Mouse (Mus musculus) liver, embryonic 15.5 days (tissue): Measurements from ENCODE around the gene Clybl. TPM values are rescaled to one million over a fixed set of nuclear protein-coding genes. Genes with fewer than 3 reads are reported as not detected.

ENCODE experiments used
- ATAC-seq: fragments of 200-750 bp; cut with Nextera tagmentation; 2 replicates; pipeline ENCODE4 v1.8.0; 2017; ENCODE audit warnings: moderate number of reproducible peaks, mild to moderate bottlenecking, moderate library complexity; ENCODE audit not compliant: insufficient read depth
- H3K27ac ChIP-seq: fragments of 300-500 bp; sonication (generic); replicated peaks from 2 replicates; pipeline ENCODE4 v1.5.1; 2015; ENCODE audit warnings: mild to moderate bottlenecking, inconsistent platforms
- H3K27me3 ChIP-seq: fragments of 300-500 bp; sonication (generic); 2 replicates; pipeline ENCODE4 v1.6.1; 2015; ENCODE audit warnings: mild to moderate bottlenecking, inconsistent platforms
- H3K36me3 ChIP-seq: fragments of 300-500 bp; sonication (generic); replicated peaks from 2 replicates; pipeline ENCODE4 v1.6.1; 2015; ENCODE audit warnings: moderate library complexity, mild to moderate bottlenecking, inconsistent platforms
- H3K4me1 ChIP-seq: fragments of 300-500 bp; sonication (generic); replicated peaks from 2 replicates; pipeline ENCODE4 v1.6.1; 2015; ENCODE audit warnings: inconsistent platforms
- H3K4me2 ChIP-seq: fragments of 300-500 bp; sonication (generic); 2 replicates; pipeline ENCODE4 v1.6.1; 2015; ENCODE audit warnings: moderate library complexity, mild to moderate bottlenecking, inconsistent platforms
- H3K4me3 ChIP-seq: fragments of 300-500 bp; sonication (generic); replicated peaks from 2 replicates; pipeline ENCODE4 v1.5.1; 2015; ENCODE audit warnings: mild to moderate bottlenecking, inconsistent platforms
- H3K9ac ChIP-seq: fragments of 300-500 bp; sonication (generic); 2 replicates; pipeline ENCODE4 v1.6.1; 2015; ENCODE audit warnings: moderate library complexity, mild to moderate bottlenecking, inconsistent platforms
- H3K9me3 ChIP-seq: fragments of 300-500 bp; sonication (generic); replicated peaks from 2 replicates; pipeline ENCODE4 v1.6.1; 2016; ENCODE audit warnings: inconsistent platforms
- WGBS: fragments of 180-500 bp; shearing (Covaris S2); methylation state at CpG from one replicate; pipeline ENCODE4 v1.1.7; 2015; ENCODE audit warnings: mixed read lengths; ENCODE audit not compliant: insufficient replicate concordance; 5-methylcytosine and 5-hydroxymethylcytosine counted together
- polyA plus RNA-seq: library from polyadenylated mRNA; unstranded; fragments of >200 nt; fragmentation: Nextera tagmentation; extraction: Ambion mirVana; gene quantifications from 2 replicates; pipeline ENCODE4 v1.2.1, GENCODE M21; 2015

The Clybl gene
- polyA plus RNA-seq, 1 experiment from 2014 or later, result 23.6 TPM

DNA sequence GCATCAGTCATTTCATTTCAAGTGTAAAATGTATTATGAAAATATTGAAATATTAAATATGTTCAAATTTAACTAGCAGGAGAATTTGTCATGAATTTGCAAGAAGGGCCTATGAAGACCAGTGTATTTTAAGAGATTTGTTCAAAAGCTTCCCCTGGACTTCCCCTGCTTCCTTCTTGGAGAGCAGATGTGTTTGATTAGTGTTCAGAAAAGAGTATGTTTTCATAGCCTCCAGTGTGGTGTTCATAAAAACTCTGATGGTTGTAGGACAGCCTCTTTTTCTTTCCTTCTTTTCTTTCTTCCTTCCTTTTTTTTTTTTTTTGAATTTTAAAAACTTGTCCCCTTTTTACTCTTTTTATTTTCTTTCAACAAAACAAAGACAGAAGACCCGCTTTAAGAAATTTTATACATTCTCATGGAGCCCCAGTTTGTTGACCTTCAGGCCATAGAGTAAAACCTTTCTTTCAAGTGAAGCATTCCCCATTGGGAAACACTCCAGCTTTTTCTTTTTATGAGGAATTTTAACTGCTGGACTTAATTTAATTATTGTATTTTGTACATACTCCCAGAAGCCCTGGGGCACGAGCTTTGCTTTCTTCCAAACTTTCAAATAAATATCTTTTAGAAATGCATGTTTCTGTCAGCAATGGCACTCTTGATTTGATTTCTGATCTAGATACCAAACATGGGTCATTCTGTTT is 231.5 kb downstream of the Clybl start:
- no peak for ATAC-seq
- H3K4me3 ChIP-seq, result no peak overlapping the region
- no peak overlapping the region for H3K27ac ChIP-seq
- H3K36me3 ChIP-seq, result no peaks in the 10 kb centered on the region
- no peak overlapping the region for H3K4me2 ChIP-seq
- no peaks in the 10 kb centered on the region for H3K4me1 ChIP-seq
- H3K9ac ChIP-seq, result no peak overlapping the region
- WGBS, result 53% methylated on average over 2 of the region's 2 CpGs
- no peaks in the 10 kb centered on the region for H3K9me3 ChIP-seq
- H3K27me3 ChIP-seq, result peaks cover 17% of the 10 kb centered on the region

DNA sequence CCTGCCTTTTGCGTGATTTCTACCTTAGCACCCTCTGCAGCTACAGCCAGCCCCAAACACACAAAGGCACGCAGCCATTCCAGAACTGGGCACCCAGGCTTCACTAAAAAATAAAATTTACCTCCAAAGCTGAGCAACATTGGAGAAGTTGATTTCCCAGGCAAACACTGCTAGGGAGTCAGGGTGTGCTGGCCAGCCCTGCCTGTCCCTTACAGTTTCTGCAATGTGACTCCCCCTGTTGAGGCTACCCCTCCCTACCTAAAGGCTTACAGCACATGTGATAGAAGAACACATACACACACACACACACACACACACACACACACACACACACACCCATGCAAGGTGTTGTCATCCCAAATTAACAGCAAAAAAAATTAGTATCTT is 232.0 kb downstream of the Clybl start:
- H3K4me1 ChIP-seq, result no peaks in the 10 kb centered on the region
- no peak overlapping the region for H3K4me3 ChIP-seq
- no peaks in the 10 kb centered on the region for H3K9me3 ChIP-seq
- no peak overlapping the region for H3K27ac ChIP-seq
- H3K36me3 ChIP-seq, result no peaks in the 10 kb centered on the region
- H3K27me3 ChIP-seq, result peaks cover 12% of the 10 kb centered on the region
- WGBS, result 52% methylated on average over 2 of the region's 2 CpGs
- H3K9ac ChIP-seq, result no peak overlapping the region
- H3K4me2 ChIP-seq, result no peak overlapping the region
- no peak for ATAC-seq

DNA sequence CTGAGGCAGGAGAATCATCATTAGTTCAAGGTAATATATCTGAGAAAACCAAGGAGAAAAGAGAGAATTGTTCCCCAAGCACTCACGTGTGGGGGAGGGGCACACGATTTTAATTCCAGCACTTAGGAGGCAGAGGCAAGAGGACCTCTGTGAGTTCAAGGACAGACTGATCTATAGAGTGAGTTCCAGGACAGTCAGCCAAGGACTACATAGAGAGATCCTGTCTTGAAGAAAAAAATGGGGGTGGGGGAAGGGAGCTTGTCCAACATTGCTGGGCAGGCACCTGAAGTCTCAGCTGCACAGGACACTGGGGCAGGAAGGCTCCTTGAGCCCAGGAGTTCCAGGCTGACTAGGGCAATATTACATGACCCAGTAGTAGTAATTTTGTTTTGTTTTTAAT is 233.3 kb downstream of the Clybl start:
- no peak overlapping the region for H3K27ac ChIP-seq
- peaks cover 4% of the 10 kb centered on the region; the same call in 1 of the 2 replicates for H3K27me3 ChIP-seq
- ATAC-seq, result no peak
- no peak overlapping the region for H3K4me2 ChIP-seq
- H3K36me3 ChIP-seq, result no peaks in the 10 kb centered on the region
- no peaks in the 10 kb centered on the region for H3K9me3 ChIP-seq
- H3K9ac ChIP-seq, result no peak overlapping the region
- H3K4me1 ChIP-seq, result no peaks in the 10 kb centered on the region
- 65% methylated on average over 2 of the region's 2 CpGs for WGBS
- H3K4me3 ChIP-seq, result no peak overlapping the region

DNA sequence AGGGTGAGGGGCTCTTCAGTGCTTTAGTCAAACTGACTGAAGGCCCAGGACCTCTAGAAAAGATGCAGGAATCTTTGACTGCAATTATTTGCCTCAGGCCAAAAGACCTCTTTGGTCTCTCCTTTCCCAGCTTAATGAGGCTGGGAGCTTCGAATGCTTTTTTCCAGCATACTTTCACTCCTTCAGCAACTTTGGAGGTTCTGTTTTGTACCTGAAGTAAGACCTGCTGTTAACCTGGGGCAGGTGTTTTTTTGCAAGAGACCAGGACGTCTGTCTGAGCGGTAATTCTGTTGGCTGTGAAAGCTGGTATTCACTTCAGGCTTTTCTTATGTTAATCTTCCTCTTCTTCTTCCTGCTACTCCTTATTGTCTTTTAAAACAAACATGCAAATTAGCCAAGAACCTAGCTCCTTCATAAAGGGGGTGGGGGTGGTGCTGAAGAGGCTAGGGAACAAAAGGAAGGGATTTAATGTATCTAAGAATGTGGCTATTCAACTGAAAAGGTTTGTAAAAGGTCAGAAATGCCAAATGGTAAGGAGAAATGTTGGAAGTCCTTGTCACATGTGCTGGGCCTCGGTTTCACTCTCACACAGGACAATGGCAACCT is 234.8 kb downstream of the Clybl start:
- WGBS, result 35% methylated on average over 4 of the region's 4 CpGs
- no peaks in the 10 kb centered on the region for H3K27me3 ChIP-seq
- ATAC-seq, result no peak
- no peaks in the 10 kb centered on the region for H3K36me3 ChIP-seq
- no peak overlapping the region for H3K9ac ChIP-seq
- H3K4me2 ChIP-seq, result no peak overlapping the region
- no peaks in the 10 kb centered on the region for H3K9me3 ChIP-seq
- H3K27ac ChIP-seq, result no peak overlapping the region
- H3K4me1 ChIP-seq, result no peaks in the 10 kb centered on the region
- no peak overlapping the region for H3K4me3 ChIP-seq

DNA sequence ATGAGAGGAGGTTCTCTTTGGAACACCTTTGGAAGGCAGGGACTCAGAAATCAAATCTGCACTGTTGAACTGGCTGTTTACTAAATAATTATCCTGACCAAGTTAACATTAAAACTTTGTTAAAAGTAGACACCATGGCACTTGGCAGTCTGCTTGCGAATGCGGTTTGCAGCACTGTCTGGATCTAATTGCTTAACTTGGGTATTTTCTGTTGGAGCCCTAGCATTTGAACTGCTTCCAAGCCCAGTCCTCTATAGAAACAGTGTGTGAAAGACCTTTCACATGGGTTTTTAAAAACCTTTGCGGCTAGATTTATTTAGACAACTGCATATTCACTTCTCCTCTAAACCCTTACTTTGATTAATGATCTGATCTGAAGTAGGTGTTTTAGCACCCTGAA is 242.9 kb downstream of the Clybl start:
- Histone ChIP-seq H3K27ac (no peak overlapping the region), H3K4me1 (no peaks in the 10 kb centered on the region), H3K4me3 (no peak overlapping the region), H3K36me3 (no peaks in the 10 kb centered on the region), H3K9ac (no peak overlapping the region), H3K9me3 (no peaks in the 10 kb centered on the region), H3K27me3 (no peaks in the 10 kb centered on the region), H3K4me2 (no peak overlapping the region)
- WGBS, result 82% methylated on average over 3 of the region's 3 CpGs
- ATAC-seq, result no peak

DNA sequence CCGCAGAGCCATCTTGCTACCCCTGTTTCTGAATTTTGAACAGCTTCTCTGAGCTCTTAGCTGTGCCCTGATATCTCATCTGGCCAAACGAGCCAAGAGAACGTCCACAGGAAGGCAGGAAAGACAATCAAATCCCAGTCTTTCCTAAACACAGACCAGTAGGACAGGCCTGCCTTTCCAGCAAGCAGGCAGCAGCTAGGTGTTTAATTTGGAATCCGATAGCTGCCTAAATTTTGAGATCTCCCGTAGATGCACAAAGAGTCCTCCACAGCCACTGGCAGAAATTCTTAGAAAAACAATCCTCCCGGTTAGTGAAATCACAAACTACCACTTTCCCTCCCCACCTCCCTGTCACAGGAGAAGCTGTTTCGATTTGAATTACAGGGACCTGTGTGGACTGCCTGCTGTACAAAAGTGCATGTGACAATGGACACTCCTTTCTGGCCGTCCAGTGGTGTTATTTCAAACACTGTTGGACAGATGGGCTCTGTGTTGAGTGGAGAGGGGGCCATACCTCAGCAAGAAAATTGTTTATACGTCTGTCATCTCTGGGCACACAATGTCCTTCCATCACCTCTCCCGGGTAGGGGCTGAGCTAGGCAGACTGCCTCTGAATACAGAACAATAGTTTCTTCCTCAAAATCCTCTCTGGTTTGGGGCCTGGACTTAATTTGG is 245.2 kb downstream of the Clybl start:
- H3K9ac ChIP-seq, result no peak overlapping the region
- H3K27ac ChIP-seq, result no peak overlapping the region
- H3K4me2 ChIP-seq, result no peak overlapping the region
- no peaks in the 10 kb centered on the region for H3K36me3 ChIP-seq
- H3K9me3 ChIP-seq, result no peaks in the 10 kb centered on the region
- no peak for ATAC-seq
- H3K4me1 ChIP-seq, result no peaks in the 10 kb centered on the region
- no peak overlapping the region for H3K4me3 ChIP-seq
- no peaks in the 10 kb centered on the region for H3K27me3 ChIP-seq
- 50% methylated on average over 10 of the region's 10 CpGs for WGBS

DNA sequence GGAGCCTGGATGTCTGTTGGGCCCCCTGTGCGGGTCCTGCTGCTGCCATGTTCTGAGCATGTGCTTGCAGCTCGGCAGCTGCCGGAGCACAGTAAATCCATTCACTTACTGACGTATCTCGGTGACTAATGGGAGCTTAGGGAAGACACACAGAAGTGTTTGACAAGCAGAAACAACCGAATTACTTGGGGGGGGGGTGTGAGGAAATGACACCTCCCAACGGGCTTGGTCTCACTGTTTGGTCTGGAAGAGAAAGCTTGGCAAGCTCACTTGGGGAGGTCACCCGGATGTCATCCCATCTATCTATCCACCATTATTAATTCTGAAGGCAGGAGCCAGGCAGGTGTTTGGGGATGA is 245.7 kb downstream of the Clybl start:
- no peaks in the 10 kb centered on the region for H3K4me1 ChIP-seq
- H3K4me3 ChIP-seq, result no peak overlapping the region
- H3K4me2 ChIP-seq, result no peak overlapping the region
- no peaks in the 10 kb centered on the region for H3K9me3 ChIP-seq
- WGBS, result 50% methylated on average over 8 of the region's 8 CpGs
- no peak for ATAC-seq
- H3K9ac ChIP-seq, result no peak overlapping the region
- H3K36me3 ChIP-seq, result no peaks in the 10 kb centered on the region
- no peak overlapping the region for H3K27ac ChIP-seq
- no peaks in the 10 kb centered on the region for H3K27me3 ChIP-seq

DNA sequence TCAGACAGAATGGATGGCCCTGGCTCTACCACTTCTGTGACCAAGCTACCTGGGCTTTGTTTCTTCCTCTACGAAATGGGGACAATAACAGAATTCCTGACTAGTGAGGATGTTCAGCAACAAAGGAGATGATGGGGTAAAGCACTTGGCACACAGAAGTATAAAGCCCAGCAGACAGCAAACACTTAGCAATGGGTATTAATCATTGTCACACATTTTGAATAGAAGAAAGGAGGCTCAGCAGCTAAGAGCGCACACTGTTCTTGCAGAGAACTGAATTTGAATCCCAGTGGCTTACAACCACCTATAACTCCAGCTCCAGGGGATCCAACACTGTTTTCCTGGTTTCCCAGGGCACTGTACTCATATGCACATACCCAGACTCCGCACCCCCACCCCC is 246.2 kb downstream of the Clybl start:
- no peak overlapping the region for H3K4me3 ChIP-seq
- no peak overlapping the region for H3K9ac ChIP-seq
- H3K4me2 ChIP-seq, result no peak overlapping the region
- H3K27ac ChIP-seq, result no peak overlapping the region
- no peaks in the 10 kb centered on the region for H3K36me3 ChIP-seq
- H3K27me3 ChIP-seq, result no peaks in the 10 kb centered on the region
- no peak for ATAC-seq
- no peaks in the 10 kb centered on the region for H3K4me1 ChIP-seq
- 59% methylated on average over 3 of the region's 3 CpGs for WGBS
- no peaks in the 10 kb centered on the region for H3K9me3 ChIP-seq

DNA sequence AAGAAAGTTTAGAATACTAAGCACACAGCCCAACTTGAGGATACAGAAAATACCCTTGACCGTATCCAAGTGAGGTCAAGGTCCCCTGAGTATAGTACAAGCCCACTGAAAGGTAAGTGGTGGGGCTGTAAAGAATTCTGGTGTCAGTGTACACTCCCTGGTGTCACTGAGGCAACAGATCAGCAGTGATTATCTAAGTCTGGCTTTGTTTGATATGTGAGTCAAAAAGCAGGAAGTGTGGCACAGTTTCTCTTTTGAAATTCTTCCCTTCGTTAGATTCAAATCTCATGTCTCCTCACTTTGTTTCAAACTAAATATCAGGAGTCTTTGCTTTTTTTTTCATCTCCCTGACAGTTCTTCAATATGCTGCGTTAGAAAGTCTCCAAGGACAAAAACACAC is 251.1 kb downstream of the Clybl start:
- H3K9me3 ChIP-seq, result no peaks in the 10 kb centered on the region
- no peak overlapping the region for H3K4me2 ChIP-seq
- 38% methylated on average over 3 of the region's 3 CpGs for WGBS
- no peak overlapping the region for H3K9ac ChIP-seq
- no peaks in the 10 kb centered on the region for H3K36me3 ChIP-seq
- no peak overlapping the region for H3K4me3 ChIP-seq
- ATAC-seq, result no peak
- H3K4me1 ChIP-seq, result no peaks in the 10 kb centered on the region
- no peaks in the 10 kb centered on the region for H3K27me3 ChIP-seq
- no peak overlapping the region for H3K27ac ChIP-seq

DNA sequence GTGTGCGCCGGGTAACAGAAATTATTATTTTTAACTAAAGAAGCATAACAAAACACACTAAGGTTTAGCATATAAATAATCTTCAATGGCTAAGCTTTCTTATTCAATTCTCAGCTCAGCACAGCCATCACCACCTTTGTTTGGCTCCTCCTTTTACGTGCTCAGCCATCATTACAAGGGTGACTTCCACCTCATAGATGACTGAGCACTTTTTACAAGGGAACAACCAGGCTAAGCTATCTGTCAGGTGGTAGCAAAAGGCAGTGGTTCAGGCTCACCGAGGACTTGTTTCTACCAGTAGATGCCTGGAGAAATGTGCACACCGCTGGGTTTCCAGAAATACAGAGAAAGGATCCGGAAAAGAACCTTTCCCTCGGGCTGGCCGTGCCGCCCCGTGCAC is 252.5 kb downstream of the Clybl start:
- H3K4me3 ChIP-seq, result no peak overlapping the region
- no peaks in the 10 kb centered on the region for H3K9me3 ChIP-seq
- no peak overlapping the region for H3K9ac ChIP-seq
- no peaks in the 10 kb centered on the region for H3K36me3 ChIP-seq
- WGBS, result 70% methylated on average over 10 of the region's 10 CpGs
- ATAC-seq, result no peak
- no peaks in the 10 kb centered on the region for H3K4me1 ChIP-seq
- no peak overlapping the region for H3K4me2 ChIP-seq
- no peak overlapping the region for H3K27ac ChIP-seq
- H3K27me3 ChIP-seq, result no peaks in the 10 kb centered on the region

DNA sequence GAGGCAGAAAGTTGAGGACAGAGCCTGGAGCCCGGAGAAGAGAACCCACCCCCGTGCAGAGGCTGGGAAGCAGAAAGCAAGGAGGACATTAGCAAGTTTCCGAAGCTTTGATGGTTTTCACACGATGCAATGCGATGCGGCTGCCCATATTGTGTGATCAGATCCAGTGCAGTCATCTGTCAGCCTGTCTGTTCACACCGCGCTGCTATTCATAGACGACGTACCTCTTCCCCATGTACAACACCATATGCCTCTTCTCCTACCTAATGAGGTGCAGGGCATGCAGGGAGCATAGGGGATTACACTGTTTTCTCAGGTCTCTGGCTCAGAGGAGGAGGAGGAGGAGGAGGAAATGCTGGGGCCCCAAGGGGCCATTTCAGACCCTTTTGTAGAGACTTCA is 255.3 kb downstream of the Clybl start:
- WGBS, result 66% methylated on average over 10 of the region's 10 CpGs

More for the DNA sequence above, 255.3 kb downstream of the Clybl start:
- Histone ChIP-seq H3K27ac (no peak overlapping the region), H3K27me3 (no peaks in the 10 kb centered on the region), H3K9ac (no peak overlapping the region), H3K9me3 (no peaks in the 10 kb centered on the region), H3K4me3 (no peak overlapping the region), H3K36me3 (no peaks in the 10 kb centered on the region), H3K4me2 (no peak overlapping the region), H3K4me1 (no peaks in the 10 kb centered on the region)
- ATAC-seq, result no peak
